Mouse (Mus musculus) liver, embryonic 12.5 days (tissue): ENCODE measurements around the gene Mien1. TPM values are rescaled to one million over a fixed set of nuclear protein-coding genes. Genes with fewer than 3 reads are reported as not detected.
A peak's percentile ranks its signal among the peaks of the same experiment; 100 is the strongest.

Source experiments
- ATAC-seq: fragments of 200-750 bp; cut with Nextera tagmentation; 2 replicates; pipeline ENCODE4 v1.8.0; 2017; ENCODE audit warnings: moderate number of reproducible peaks, mild to moderate bottlenecking, moderate library complexity
- H3K27ac ChIP-seq: fragments of 300-500 bp; sonication (generic); 2 replicates; pipeline ENCODE4 v1.5.1; 2016; ENCODE audit warnings: mild to moderate bottlenecking
- H3K27me3 ChIP-seq: fragments of 300-500 bp; sonication (generic); replicated peaks from 2 replicates; pipeline ENCODE4 v1.6.1; 2016; ENCODE audit warnings: mild to moderate bottlenecking, moderate library complexity
- H3K36me3 ChIP-seq: fragments of 300-500 bp; sonication (generic); 2 replicates; pipeline ENCODE4 v1.6.1; 2016; ENCODE audit warnings: mild to moderate bottlenecking, moderate library complexity
- H3K4me1 ChIP-seq: fragments of 300-500 bp; sonication (generic); 2 replicates; pipeline ENCODE4 v1.6.1; 2016
- H3K4me2 ChIP-seq: fragments of 300-500 bp; sonication (generic); 2 replicates; pipeline ENCODE4 v1.6.1; 2016; ENCODE audit warnings: mild to moderate bottlenecking, moderate library complexity
- H3K4me3 ChIP-seq: fragments of 300-500 bp; sonication (generic); 2 replicates; pipeline ENCODE4 v1.5.1; 2016; ENCODE audit warnings: mild to moderate bottlenecking, moderate library complexity
- H3K9ac ChIP-seq: fragments of 300-500 bp; sonication (generic); 2 replicates; pipeline ENCODE4 v1.6.1; 2016; ENCODE audit warnings: mild to moderate bottlenecking, moderate library complexity
- H3K9me3 ChIP-seq: fragments of 300-500 bp; sonication (generic); replicated peaks from 2 replicates; pipeline ENCODE4 v1.6.1; 2016; ENCODE audit warnings: mild to moderate bottlenecking, moderate library complexity
- WGBS: fragments of 180-500 bp; shearing (Covaris S2); methylation state at CpG from one replicate; pipeline ENCODE4 v1.1.7; 2016; ENCODE audit not compliant: insufficient replicate concordance; 5-methylcytosine and 5-hydroxymethylcytosine counted together
- polyA plus RNA-seq: library from polyadenylated mRNA; unstranded; fragments of >200 nt; fragmentation: Nextera tagmentation; extraction: Ambion mirVana; gene quantifications from 2 replicates; pipeline ENCODE4 v1.2.1, GENCODE M21; 2016

The Mien1 gene
- polyA plus RNA-seq, 1 experiment from 2014 or later: 64.8 TPM

DNA sequence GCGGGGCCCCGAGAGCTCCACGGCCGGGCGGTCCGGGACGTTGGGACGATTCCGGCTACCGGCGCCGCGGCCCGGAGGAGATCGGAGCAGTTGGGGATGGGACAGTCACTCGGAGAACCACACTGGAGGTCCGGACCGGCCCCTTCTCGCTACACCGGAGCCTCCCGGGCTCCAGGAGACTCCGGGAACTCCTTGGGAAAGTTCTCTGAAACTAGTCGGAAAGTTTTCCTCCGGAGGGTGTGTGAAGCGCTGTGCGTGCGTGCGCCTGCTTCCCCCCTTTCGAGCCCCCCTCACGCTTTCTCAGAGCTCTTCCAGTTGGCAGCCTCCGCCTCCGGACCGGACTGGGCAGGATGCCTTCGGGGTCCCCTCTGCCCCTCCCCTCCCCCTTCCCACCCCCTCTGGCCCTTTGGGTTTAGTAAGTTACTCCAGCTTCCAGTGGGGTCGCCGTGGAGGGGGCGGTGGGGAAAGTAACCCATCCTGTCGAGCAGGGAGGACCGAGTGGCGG is 25.9 kb downstream of the Mien1 start:
- Histone ChIP-seq H3K9ac (peak overlapping the region; percentile 58), H3K27me3 (peaks cover 86% of the 10 kb centered on the region), H3K4me1 (peaks cover 23% of the 10 kb centered on the region), H3K4me2 (peak overlapping the region; percentile 60), H3K9me3 (no peaks in the 10 kb centered on the region), H3K4me3 (peak overlapping the region; percentile 60), H3K36me3 (no peaks in the 10 kb centered on the region), H3K27ac (peak overlapping the region; percentile 56; the same call in 1 of the 2 replicates)
- no peak for ATAC-seq
- under 1% methylated on average over 40 of the region's 40 CpGs for WGBS

DNA sequence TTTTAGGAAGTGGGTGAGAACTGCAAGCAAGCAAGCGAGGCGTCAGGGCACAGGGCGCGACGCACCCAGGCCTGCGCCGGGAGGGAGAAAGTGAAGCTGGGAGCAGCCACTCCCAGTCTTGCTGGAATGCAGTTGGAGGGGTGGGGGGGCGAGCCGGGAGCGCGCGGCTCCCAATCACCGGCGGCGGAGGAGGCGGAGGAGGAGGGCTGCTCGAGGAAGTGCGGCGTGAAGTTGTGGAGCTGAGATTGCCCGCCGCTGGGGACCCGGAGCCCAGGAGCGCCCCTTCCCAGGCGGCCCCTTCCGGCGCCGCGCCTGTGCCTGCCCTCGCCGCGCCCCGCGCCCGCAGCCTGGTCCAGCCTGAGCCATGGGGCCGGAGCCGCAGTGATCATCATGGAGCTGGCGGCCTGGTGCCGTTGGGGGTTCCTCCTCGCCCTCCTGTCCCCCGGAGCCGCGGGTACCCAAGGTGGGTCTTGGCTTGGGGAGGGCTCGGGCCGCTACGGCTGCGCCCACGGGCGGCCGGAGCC is 26.5 kb downstream of the Mien1 start, which contains the start of gene Erbb2:
Erbb2 (plus strand) TSS at position 198 of the 524 bp plus-strand sequence.
- Histone ChIP-seq H3K4me2 (peak within 1 kb of the TSS; percentile 60), H3K27ac (peak within 1 kb of the TSS; percentile 56; the same call in 1 of the 2 replicates), H3K4me3 (peak within 1 kb of the TSS; percentile 60), H3K9me3 (no peaks in the 10 kb centered on the region), H3K4me1 (peaks cover 22% of the 10 kb centered on the region), H3K36me3 (no peaks in the 10 kb centered on the region), H3K27me3 (peaks cover 87% of the 10 kb centered on the region), H3K9ac (peak within 1 kb of the TSS; percentile 58)
- under 1% methylated on average over 49 of the region's 49 CpGs for WGBS
- ATAC-seq: peak; percentile 55

DNA sequence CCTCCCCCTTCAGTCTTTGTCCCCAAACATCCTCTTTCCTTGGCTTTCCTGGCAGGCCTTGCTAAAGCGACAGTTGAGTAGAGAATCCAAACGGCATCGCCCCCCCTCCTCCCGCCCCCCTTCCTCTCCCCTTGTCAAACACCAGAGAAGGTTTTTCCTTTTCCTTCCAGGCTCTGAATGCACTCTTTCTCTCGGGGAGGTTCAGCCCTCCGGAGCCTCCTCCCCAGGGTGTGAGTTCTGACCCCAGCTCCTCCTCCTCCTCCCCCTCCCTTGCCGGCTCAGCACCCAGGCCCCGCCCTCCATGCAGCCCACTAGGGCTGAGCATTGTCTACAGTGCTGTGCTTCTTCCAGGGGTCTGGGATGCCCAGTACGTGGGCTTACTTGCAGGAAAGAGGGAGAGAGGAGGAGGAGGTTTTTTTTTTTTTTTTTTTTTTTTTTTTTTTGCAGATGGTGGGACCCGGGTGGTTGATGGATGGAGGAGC is 29.4 kb downstream of the Mien1 start:
- 0 out of 2 replicates have a peak, but pooled peaks have one; percentile 13 for ATAC-seq
- H3K27ac ChIP-seq: no peak overlapping the region

DNA sequence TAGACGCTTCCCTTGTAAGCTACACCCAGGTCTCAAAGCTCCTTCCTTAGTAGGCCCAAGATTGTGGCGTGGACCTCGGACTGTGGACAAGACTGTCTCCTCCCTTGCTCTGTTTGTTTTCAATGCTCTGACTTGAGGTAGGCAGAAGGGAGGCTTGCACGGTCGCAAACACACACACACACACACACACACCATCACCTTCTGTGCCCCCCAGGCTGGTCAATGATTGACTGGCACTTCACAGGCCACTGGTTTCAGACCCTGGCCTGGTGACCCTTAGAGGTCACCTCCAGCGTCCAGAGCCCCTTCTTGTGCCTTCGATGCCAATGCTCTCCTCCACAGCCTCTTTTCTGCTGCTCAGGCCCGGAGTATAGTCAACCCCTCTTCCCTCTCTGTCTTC is 29.9 kb downstream of the Mien1 start:
- WGBS: 52% methylated on average over 8 of the region's 8 CpGs
- Histone ChIP-seq H3K9ac (no peak overlapping the region), H3K4me1 (peaks cover 14% of the 10 kb centered on the region), H3K27ac (no peak overlapping the region), H3K36me3 (no peaks in the 10 kb centered on the region), H3K4me2 (peak overlapping the region; percentile 31), H3K27me3 (peaks cover 64% of the 10 kb centered on the region), H3K4me3 (no peak overlapping the region), H3K9me3 (no peaks in the 10 kb centered on the region)
- no peak for ATAC-seq

More for the DNA sequence above, 29.4 kb downstream of the Mien1 start:
- peak overlapping the region; percentile 31 for H3K4me2 ChIP-seq
- no peak overlapping the region for H3K4me3 ChIP-seq
- H3K4me1 ChIP-seq: peaks cover 14% of the 10 kb centered on the region
- H3K9ac ChIP-seq: no peak overlapping the region
- peaks cover 68% of the 10 kb centered on the region for H3K27me3 ChIP-seq
- no peaks in the 10 kb centered on the region for H3K36me3 ChIP-seq
- no peaks in the 10 kb centered on the region for H3K9me3 ChIP-seq
- 6% methylated on average over 9 of the region's 10 CpGs for WGBS

DNA sequence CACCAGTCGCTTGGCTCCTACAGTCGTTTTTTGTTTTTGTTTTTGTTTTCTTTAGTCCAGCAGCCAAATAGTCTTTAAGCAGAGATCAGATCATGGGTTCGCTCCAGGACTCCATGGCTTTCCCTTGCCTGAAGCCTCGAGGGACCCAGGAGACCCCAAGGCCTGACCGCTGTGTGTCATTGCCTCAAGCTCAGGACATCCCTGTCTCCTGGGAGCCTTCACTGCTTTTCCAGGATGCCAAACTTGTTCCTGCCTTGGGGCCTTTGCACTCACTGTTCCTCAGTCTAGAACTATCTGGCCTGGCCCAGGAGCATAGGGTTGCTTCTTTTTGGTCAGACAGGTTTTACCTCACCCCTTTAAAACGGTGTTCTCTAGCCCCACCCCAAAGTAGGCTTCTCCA is 32.2 kb downstream of the Mien1 start:
- no peak for ATAC-seq
- Histone ChIP-seq H3K4me1 (peaks cover 10% of the 10 kb centered on the region; the same call in 1 of the 2 replicates), H3K4me2 (no peak overlapping the region), H3K4me3 (no peak overlapping the region), H3K27ac (no peak overlapping the region), H3K27me3 (peaks cover 56% of the 10 kb centered on the region), H3K36me3 (no peaks in the 10 kb centered on the region), H3K9me3 (no peaks in the 10 kb centered on the region), H3K9ac (no peak overlapping the region)
- 65% methylated on average over 6 of the region's 6 CpGs for WGBS

DNA sequence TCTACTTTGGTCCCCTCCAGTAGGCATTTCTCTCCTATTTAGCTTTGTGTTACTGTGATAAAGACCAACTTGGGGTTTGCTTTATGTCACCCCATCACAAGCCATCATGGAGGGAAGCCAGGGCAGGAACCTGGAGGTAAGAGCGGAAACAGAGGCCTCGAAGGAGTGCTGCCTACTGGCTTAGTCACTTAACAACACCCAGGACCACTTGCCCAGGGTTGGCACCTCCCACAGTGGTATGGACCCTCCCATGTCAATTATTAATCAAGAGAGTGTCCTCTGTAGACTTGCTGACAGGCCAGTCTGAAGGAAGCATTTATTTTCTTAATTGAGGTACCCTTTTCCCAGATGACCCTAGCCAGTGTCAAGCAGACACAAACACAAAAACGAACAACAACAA is 38.0 kb downstream of the Mien1 start:
- 58% methylated on average over 3 of the region's 3 CpGs for WGBS
- no peak for ATAC-seq
- peak overlapping the region; percentile 87; the same call in 1 of the 2 replicates for H3K27ac ChIP-seq

DNA sequence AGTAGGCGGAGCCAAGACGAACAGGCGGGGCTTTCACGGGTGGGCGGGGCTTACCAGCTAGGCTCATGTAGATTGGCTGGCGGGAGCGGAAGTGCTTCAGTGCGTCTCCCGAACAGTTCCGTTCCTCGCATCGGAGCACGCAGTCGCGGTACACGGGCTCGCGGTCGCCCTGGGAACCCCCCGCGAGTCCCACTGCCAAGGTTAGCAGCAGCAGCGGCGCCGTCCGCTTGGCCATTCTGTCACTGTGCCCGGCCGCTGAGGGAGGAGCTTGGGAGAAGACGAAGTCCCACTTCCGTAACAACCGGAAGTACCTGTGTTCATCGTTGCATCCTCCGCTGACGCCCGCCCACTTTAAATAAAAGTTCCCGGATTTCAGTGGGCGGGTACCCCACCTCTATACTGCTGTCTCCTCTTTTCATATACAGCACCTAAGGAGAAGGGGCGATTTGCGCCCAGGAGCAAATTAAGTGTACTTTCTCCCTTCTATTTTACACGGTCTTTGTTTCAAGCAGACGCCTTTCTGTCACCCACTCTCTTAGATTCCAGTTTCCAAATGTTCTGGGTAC is 38.5 kb downstream of the Mien1 start, which contains the start of gene Pgap3:
Pgap3 (minus strand) TSS at position 330 of the 566 bp plus-strand sequence.
- Histone ChIP-seq H3K9me3 (no peaks in the 10 kb centered on the region), H3K4me1 (peaks cover 15% of the 10 kb centered on the region), H3K4me3 (peak within 1 kb of the TSS; percentile 73), H3K4me2 (peak within 1 kb of the TSS; percentile 73), H3K36me3 (no peaks in the 10 kb centered on the region), H3K9ac (peak within 1 kb of the TSS; percentile 76), H3K27ac (peak within 1 kb of the TSS; percentile 87), H3K27me3 (peaks cover 28% of the 10 kb centered on the region)
- under 1% methylated on average over 40 of the region's 40 CpGs for WGBS
- ATAC-seq: peak; percentile 84

More for the DNA sequence above, 38.0 kb downstream of the Mien1 start:
- H3K9me3 ChIP-seq: no peaks in the 10 kb centered on the region
- H3K27me3 ChIP-seq: peaks cover 28% of the 10 kb centered on the region
- H3K4me2 ChIP-seq: peak overlapping the region; percentile 73
- peaks cover 12% of the 10 kb centered on the region for H3K4me1 ChIP-seq
- H3K9ac ChIP-seq: peak overlapping the region; percentile 76; the same call in 1 of the 2 replicates
- H3K36me3 ChIP-seq: no peaks in the 10 kb centered on the region
- peak overlapping the region; percentile 73 for H3K4me3 ChIP-seq

DNA sequence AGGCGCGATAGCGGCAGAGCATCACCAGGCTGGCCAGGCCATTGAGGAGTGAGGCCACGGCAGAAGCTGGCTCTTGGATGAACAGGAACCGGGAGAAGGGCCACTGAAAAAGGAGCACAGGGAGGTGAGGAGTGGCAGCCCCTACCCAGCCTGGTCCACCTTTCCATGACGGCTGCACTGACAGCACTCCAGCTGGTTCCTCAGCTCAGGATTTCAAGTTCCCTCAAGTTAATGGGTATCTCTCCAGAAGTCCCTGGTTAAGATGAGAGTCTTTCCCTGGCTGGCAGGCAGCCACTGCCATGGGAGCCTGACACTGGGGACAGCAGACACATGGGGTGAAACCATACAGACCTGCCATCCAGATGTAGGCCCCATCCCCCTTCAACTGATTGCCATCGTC is 40.8 kb downstream of the Mien1 start:
- no peak overlapping the region for H3K27ac ChIP-seq
- WGBS: 86% methylated on average over 7 of the region's 7 CpGs

DNA sequence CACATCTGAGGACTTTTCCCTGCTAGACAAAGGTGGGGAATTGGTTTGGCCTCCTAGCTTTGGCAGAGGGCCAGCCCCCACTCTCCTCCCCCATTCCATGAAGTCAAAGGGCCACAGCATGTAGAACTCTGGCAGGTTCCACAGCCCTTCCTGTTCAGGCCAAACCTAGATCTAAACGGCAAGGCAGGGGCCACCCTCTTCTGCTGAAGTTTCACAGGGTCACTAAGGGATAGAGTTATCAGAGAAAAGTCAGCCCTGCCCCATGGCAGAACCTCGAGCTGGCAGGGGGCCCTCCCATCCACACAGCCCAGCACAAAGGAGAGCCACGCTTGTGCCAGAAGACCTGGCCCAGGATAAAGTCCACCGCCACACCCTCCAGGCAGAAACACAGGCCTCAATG is 43.8 kb downstream of the Mien1 start:
- Histone ChIP-seq H3K4me3 (no peak overlapping the region), H3K9me3 (no peaks in the 10 kb centered on the region), H3K27ac (peak overlapping the region; percentile 69), H3K4me2 (no peak overlapping the region), H3K9ac (0 out of 2 replicates have a peak overlapping the region, but pooled peaks have one; percentile 4), H3K4me1 (peaks cover 43% of the 10 kb centered on the region), H3K36me3 (no peaks in the 10 kb centered on the region), H3K27me3 (peaks cover 19% of the 10 kb centered on the region)
- ATAC-seq: peak; percentile 48
- WGBS: 22% methylated on average over 4 of the region's 4 CpGs

More for the DNA sequence above, 40.8 kb downstream of the Mien1 start:
- no peaks in the 10 kb centered on the region for H3K36me3 ChIP-seq
- no peak overlapping the region for H3K4me2 ChIP-seq
- H3K4me3 ChIP-seq: no peak overlapping the region
- peaks cover 11% of the 10 kb centered on the region for H3K27me3 ChIP-seq
- ATAC-seq: no peak
- no peaks in the 10 kb centered on the region for H3K9me3 ChIP-seq
- no peak overlapping the region for H3K9ac ChIP-seq
- H3K4me1 ChIP-seq: peaks cover 38% of the 10 kb centered on the region

DNA sequence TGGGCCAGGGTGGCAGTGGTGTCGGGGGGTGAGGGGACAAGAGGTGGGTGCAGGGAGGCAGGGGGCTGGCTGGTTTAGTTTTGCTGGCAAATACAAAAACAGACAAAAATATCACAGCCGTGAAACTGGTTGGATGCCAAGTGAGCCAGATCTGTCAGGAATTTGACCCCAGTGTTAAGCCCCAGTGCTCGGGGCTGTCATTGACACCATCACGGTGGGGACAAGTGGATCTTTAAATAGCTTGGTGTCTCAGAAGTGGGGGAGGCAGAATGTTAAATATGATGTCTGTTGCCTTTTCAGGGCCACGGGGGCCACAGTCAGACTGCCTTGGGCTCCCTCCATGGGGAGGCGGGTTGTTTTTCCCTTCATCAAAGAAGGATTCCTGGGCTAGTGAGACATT is 44.5 kb downstream of the Mien1 start:
- no peak overlapping the region for H3K4me2 ChIP-seq
- peak overlapping the region; percentile 72 for H3K27ac ChIP-seq
- H3K27me3 ChIP-seq: peaks cover 27% of the 10 kb centered on the region
- no peak for ATAC-seq
- H3K36me3 ChIP-seq: no peaks in the 10 kb centered on the region
- peaks cover 43% of the 10 kb centered on the region for H3K4me1 ChIP-seq
- WGBS: 68% methylated on average over 6 of the region's 6 CpGs
- H3K9ac ChIP-seq: no peak overlapping the region
- no peaks in the 10 kb centered on the region for H3K9me3 ChIP-seq
- no peak overlapping the region for H3K4me3 ChIP-seq

DNA sequence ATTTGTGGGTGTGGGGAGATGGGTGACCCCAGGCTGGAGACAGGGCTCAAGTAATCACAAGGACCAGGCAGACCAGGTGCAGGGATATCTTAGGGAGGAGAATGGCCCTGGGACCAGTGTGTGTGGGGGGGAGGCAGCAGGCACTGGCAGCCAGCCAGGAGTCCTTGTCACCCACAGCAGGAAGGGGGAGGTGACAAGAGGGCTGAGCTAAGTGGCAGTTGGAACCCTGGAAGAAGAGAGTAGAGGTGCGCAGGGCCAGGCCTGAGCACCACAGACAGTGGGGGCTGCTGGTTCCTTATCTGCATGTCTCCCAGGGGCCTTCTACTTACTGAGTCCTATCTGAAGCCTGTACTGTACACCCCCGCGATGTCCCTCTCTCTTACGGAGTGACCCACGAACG is 45.5 kb downstream of the Mien1 start:
- WGBS: 23% methylated on average over 6 of the region's 6 CpGs

DNA sequence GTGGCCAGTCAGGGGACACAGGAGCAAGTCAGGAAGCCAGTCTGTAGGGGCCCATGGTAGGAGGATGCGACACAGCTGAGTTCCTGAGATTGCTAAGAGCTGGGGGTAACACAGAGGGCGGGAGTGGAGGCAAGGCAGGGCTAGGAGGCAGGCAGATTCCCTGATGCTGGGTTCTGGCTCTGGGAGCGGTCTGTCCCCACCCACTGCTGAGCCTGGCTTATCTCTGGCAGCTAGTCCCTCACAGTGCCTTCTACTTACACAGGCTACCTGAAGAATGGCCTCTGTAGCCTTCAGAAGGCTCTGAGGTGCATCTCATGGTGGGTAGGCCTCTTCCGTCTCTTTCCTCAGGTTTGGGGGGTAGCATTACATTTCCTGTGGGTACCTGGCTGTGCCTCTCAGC is 46.1 kb downstream of the Mien1 start:
- WGBS: 20% methylated on average over 4 of the region's 4 CpGs
- Histone ChIP-seq H3K4me3 (no peak overlapping the region), H3K27ac (peak overlapping the region; percentile 72), H3K4me2 (peak overlapping the region; percentile 50), H3K9ac (peak overlapping the region; percentile 49), H3K4me1 (peaks cover 46% of the 10 kb centered on the region), H3K27me3 (peaks cover 43% of the 10 kb centered on the region), H3K9me3 (no peaks in the 10 kb centered on the region), H3K36me3 (no peaks in the 10 kb centered on the region)
- ATAC-seq: peak; percentile 79

More for the DNA sequence above, 45.5 kb downstream of the Mien1 start:
- H3K4me3 ChIP-seq: no peak overlapping the region
- H3K27me3 ChIP-seq: peaks cover 36% of the 10 kb centered on the region
- peak overlapping the region; percentile 49; the same call in 1 of the 2 replicates for H3K9ac ChIP-seq
- ATAC-seq: peak; percentile 73
- no peaks in the 10 kb centered on the region for H3K36me3 ChIP-seq
- H3K9me3 ChIP-seq: no peaks in the 10 kb centered on the region
- peak overlapping the region; percentile 72 for H3K27ac ChIP-seq
- H3K4me2 ChIP-seq: peak overlapping the region; percentile 50
- peaks cover 46% of the 10 kb centered on the region for H3K4me1 ChIP-seq
